Mouse (Mus musculus) gastrocnemius, postnatal 10 days (tissue): ENCODE measurements around the gene Card6. TPM values are rescaled to one million over a fixed set of nuclear protein-coding genes. Genes with fewer than 3 reads are reported as not detected.

Experiments used
- DNase-seq: peaks from one replicate; pipeline ENCODE4 v3.0.0; 2021; ENCODE audit warnings: mixed read lengths
- long read RNA-seq, 2 experiments: library from polyadenylated mRNA; stranded (forward); transcript quantifications; one replicate each; pipeline ENCODE4 v2.0.0; 2021
- total RNA-seq, 2 experiments: library from RNA; stranded (reverse); gene quantifications; 2 replicates each; pipeline ENCODE4 v1.2.3; 2021

Gene Card6
- total RNA-seq: 1 to 10 TPM; 1.6 to 3.5 TPM
- long read RNA-seq, experiment 1, partial matches to known transcripts: 2 of 4 reads
- long read RNA-seq, experiment 1, other reads (novel, unspliced or antisense): 2 of 4 reads
- long read RNA-seq, experiment 2: 0 reads

- no peak for DNase-seq
Observed at GRCm38 (mm10) chr15:5107686-5108654, at the start of gene Card6. Gene Card6 (minus strand): TSS chr15:5108539.

GRCm38 (mm10) chr15:5157386-5157785, 49.0 kb upstream of the Card6 start:
- no peak for DNase-seq

GRCm38 (mm10) chr15:5156355-5156754, 48.0 kb upstream of the Card6 start:
- no peak for DNase-seq

GRCm38 (mm10) chr15:5155093-5155492, 46.8 kb upstream of the Card6 start:
- DNase-seq: no peak

DNA sequence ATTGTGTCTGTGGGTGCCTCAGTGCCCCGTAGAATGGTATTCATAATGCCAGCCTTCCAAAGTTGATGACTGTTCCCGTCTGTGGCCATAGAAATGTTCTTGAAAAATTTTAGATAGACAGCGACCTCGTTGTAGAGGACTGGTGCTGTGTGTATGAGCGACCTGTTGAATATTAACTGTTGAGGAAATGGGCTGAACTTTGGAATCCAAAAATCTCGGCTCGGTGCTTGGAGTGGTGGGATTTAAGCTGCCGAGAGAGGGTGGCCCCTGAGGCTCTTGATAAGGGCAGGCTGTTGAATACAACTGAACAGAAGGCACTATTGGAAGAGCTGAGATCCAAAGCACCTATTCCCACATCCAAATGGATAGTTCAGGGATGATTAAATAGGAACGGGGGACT, 46.3 kb upstream of the Card6 start:
- DNase-seq: no peak

DNA sequence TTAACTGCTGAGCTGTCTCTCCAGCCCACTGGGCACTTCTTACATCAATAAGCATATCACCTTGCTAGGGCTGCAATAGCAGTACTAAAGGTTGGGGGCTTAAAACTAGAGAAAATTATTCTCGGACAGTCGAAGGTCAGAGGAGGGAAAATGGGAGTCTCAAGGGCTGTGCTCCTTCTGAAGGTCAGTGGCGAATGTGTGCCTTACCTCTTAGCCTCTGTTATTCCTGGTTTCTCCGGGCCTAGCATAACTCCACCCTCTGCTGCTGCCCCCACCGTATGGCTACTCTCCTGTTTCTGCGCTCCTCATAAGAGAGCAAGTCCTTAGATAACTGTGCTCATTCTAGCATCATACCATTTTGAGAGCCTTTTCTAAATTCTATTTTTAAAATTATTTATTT, 43.8 kb upstream of the Card6 start:
- no peak for DNase-seq

GRCm38 (mm10) chr15:5149187-5149586, 40.8 kb upstream of the Card6 start:
- no peak for DNase-seq

DNA sequence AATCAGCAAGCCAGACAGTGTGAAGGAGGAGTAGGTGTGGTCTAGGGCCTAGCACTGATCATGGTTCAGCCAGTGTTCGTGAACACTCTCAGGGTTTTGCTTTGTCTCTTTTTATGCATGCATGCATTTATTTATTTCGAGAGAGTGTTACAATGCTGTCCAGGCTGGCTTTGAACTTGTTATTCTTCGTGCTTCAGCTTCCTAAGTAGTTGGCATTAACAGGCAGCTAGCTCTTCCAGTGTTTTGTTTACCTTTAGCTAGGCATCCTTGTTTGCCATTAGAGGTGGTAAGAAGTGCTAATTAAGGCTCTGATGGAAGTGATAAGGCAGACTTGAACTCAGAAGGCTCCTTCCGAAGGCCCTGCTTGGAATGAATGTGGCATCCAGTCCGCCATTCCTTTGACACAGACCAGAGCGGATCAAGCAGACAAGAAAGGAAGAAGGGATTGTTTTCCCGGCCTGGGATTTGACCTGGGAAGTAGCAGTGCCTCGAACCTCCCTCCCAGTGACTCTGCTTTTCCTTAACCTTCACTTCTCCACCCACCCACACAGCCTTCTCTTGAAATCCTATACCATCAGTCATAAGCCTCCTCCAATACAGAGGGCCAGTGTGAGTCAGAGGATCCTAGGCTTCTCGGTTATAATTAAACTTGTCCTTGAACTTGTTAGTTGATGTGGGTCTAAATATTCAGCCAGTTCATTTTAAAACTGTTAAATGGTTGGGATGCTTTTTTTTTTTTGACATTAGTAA, 37.0 kb upstream of the Card6 start:
- DNase-seq: no peak

GRCm38 (mm10) chr15:5144021-5144778, 35.9 kb upstream of the Card6 start:
- peak; percentile 77 for DNase-seq

DNA sequence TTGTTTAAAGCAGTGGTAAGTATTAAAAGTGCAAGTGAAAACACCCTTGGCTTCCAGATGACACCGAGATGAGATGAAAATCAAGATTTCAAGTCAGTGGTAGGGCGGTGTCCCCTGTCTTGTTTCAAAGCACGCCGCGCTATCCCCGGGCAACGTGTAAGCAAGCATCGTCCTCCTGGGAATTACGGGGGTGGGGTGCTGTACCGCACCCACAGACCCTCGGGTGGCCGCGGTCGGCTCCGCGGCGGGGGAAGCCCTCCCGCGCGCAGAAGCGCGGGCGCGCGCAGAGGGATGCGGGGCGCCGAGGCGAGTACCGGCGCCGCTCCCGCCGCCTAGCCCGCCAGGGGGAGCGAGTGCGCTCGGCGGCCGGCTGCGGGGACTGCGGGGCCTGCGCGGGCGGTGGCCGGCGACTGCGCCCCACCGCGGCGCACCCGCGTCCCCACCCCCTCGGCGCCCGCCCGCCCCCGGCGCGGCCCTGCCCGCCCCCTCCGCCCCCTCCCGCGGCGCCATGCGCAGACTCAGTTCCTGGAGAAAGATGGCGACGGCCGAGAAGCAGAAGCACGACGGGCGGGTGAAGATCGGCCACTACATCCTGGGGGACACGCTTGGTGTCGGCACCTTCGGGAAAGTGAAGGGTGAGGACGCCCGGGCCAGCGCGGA, 35.2 kb upstream of the Card6 start, which contains the start of gene Prkaa1:
TSS of gene Prkaa1 (plus strand) at position 501 of the 660 bp plus-strand sequence.
- peak; percentile 79 for DNase-seq

GRCm38 (mm10) chr15:5142714-5143113, 34.4 kb upstream of the Card6 start:
- no peak for DNase-seq

- DNase-seq: no peak
Observed at GRCm38 (mm10) chr15:5142047-5142446, 33.7 kb upstream of the Card6 start.

- no peak for DNase-seq
Observed at GRCm38 (mm10) chr15:5140357-5140756, 32.0 kb upstream of the Card6 start.

DNA sequence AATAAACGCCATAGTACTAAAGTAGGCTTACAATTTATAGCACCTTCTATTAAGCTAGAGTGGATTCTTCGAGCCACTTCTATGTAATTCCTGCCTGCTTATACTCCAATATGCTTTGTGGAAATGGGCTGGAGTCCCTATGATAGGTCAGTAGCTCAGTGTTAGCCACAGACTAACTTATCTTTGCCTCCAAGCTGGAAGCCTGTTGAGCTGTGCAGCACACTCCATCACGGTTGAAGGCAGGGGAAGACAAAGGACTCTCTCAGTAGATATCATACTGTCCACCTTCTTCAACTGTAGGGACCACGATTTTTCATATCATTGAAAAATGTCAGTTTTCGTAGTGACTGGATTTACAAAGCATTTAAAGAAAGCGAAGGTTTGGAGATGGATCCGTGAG, 31.5 kb upstream of the Card6 start:
- no peak for DNase-seq

DNA sequence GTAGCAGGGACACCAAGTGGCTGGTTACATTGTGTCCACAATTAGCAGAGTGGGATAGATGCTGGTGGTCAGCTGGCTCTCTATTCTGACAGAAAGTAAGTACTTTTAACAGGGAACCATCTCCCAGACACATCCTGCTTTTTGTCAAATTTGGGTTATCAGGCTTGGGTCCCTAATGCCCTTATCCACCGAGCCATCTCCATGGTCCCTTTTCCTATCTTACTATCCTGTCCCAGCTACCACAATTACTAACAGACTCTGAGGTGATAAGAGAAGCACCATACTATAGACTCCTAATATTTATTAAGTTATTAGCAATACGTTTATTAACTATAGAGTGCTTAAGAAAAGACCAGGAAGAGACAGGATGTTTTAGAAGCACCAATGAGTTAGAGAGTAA, 31.0 kb upstream of the Card6 start:
- DNase-seq: no peak

DNA sequence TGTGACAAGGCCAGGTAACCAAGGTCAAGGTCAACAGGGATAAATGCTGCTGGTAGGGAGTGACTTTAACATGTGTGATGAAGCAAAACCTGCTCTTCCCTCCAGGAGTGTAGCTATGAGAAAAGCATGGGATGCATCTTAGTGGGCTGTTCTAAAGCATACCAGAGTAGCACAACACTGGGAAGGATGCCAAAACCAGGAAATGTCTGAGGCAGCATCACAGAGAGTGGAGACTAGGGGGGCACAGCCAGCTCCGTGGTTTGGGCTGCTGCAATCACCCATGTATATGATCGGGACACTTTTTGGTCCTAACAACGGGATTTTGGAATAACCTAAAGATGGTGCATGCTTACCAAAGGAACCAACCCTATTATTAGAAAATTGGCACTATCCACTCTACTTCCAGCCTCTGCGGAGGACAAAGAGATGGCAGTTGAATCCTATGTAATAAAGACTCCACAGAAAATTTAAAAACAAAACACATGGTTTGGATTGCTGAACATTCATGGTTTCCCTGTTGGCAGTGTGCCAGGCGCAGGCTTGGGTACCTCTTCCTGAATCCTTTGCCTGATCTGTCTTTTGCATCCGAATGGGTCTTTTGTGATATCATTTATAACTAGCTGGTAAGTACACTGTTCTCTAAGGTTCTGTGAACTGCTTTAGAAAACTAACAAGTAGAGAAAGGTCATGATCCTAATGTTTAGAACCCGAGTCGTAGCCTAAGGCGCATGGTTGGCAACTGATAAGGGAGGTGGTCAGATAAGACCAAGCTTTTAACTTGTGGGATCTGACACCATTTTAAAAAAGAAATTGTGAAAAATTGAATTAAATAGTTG, 29.9 kb upstream of the Card6 start:
- DNase-seq: no peak

- DNase-seq: no peak
Observed at GRCm38 (mm10) chr15:5134945-5135483, 26.7 kb upstream of the Card6 start.

DNA sequence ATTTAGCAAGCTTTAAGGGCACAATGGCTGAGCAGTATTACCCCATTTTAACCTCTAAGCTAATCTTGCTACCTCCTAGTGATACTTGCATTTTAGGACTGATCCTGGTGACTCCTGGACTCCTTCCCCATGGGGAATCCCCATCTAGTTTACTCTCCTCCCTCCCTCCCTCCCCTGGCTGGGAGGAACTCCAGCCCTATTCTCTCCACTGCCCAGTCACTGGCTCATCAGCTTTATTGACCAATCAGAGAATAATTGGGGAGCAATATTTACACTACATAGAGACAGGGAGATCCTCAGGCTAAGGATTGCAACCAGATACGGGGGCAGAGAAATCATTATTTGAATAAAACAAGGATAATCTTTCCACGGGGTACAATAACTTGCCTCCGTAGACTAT, 25.8 kb upstream of the Card6 start:
- DNase-seq: no peak

GRCm38 (mm10) chr15:5133301-5133700, 25.0 kb upstream of the Card6 start:
- no peak for DNase-seq
